Mouse (Mus musculus) limb, embryonic 13.5 days (tissue): Measurements from ENCODE around the gene Ccdc86. TPM values are rescaled to one million over a fixed set of nuclear protein-coding genes. Genes with fewer than 3 reads are reported as not detected.

Experiments
- ATAC-seq: fragments of 200-750 bp; cut with Nextera tagmentation; 2 replicates; pipeline ENCODE4 v1.8.0; 2017; ENCODE audit warnings: low read depth, moderate number of reproducible peaks, moderate TSS enrichment; ENCODE audit not compliant: low FRiP score
- H3K27ac ChIP-seq: fragments of 300-500 bp; sonication (generic); 2 replicates; pipeline ENCODE4 v1.5.1; 2015; ENCODE audit warnings: inconsistent platforms, mild to moderate bottlenecking, moderate library complexity
- H3K27me3 ChIP-seq: fragments of 300-500 bp; sonication (generic); 2 replicates; pipeline ENCODE4 v1.6.1; 2015; ENCODE audit warnings: mild to moderate bottlenecking, inconsistent platforms
- H3K36me3 ChIP-seq: fragments of 300-500 bp; sonication (generic); 2 replicates; pipeline ENCODE4 v1.6.1; 2015; ENCODE audit warnings: inconsistent platforms, mild to moderate bottlenecking, moderate library complexity
- H3K4me1 ChIP-seq: fragments of 300-500 bp; sonication (generic); 2 replicates; pipeline ENCODE4 v1.6.1; 2015; ENCODE audit warnings: inconsistent platforms
- H3K4me2 ChIP-seq: fragments of 300-500 bp; sonication (generic); replicated peaks from 2 replicates; pipeline ENCODE4 v1.6.1; 2015; ENCODE audit warnings: inconsistent platforms, mild to moderate bottlenecking, moderate library complexity
- H3K4me3 ChIP-seq: fragments of 300-500 bp; sonication (generic); 2 replicates; pipeline ENCODE4 v1.5.1; 2015; ENCODE audit warnings: moderate library complexity, mild to moderate bottlenecking, inconsistent platforms
- H3K9ac ChIP-seq: fragments of 300-500 bp; sonication (generic); 2 replicates; pipeline ENCODE4 v1.6.1; 2015; ENCODE audit warnings: mild to moderate bottlenecking, inconsistent platforms
- H3K9me3 ChIP-seq: fragments of 300-500 bp; sonication (generic); 2 replicates; pipeline ENCODE4 v1.6.1; 2016; ENCODE audit warnings: inconsistent platforms
- WGBS: fragments of 180-500 bp; shearing (Covaris S2); methylation state at CpG from one replicate; pipeline ENCODE4 v1.1.7; 2015; 5-methylcytosine and 5-hydroxymethylcytosine counted together
- polyA plus RNA-seq: library from polyadenylated mRNA; unstranded; fragments of >200 nt; fragmentation: Nextera tagmentation; extraction: Ambion mirVana; gene quantifications from 2 replicates; pipeline ENCODE4 v1.2.1, GENCODE M21; 2015

Ccdc86 gene
- polyA plus RNA-seq, 1 experiment from 2014 or later = 30.4 TPM

DNA sequence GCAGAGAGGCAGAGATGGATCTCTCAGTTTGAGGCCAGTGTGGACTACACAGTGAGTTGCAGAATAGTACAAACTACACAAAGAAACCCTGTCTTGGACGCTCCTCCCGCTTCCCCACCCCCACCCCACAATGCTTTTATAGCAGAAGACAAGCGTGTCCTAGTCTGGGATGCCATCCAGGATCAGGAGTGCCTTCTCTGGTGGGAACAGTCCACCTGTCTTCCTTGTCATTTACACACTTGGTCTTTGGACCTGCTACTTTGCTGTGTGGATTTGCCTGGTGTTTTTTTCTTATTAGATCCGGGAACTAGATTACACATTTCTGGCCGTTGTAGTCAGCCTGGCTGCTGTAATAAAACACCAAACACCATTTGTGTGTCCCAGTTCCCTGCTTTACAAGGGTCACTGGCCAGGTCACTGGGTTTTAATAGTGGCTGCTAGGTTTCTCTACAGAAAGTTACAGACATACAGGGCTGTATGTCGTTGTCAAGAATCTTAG is 22.9 kb downstream of the Ccdc86 start:
- WGBS = 22% methylated on average over 6 of the region's 6 CpGs
- Histone ChIP-seq H3K9me3 (no peaks in the 10 kb centered on the region), H3K4me1 (peaks cover 15% of the 10 kb centered on the region), H3K27ac (peak overlapping the region; percentile 48; the same call in 1 of the 2 replicates), H3K27me3 (no peaks in the 10 kb centered on the region), H3K4me3 (no peak overlapping the region), H3K36me3 (no peaks in the 10 kb centered on the region), H3K9ac (no peak overlapping the region), H3K4me2 (no peak overlapping the region)
- peak; percentile 33; the same call in 1 of the 2 replicates for ATAC-seq

GRCm38 (mm10) chr19:10924220-10924619 is 24.8 kb downstream of the Ccdc86 start:
- WGBS = 42% methylated on average over 4 of the region's 4 CpGs
- no peak for ATAC-seq
- no peak overlapping the region for H3K4me2 ChIP-seq
- H3K4me1 ChIP-seq = peaks cover 15% of the 10 kb centered on the region
- no peaks in the 10 kb centered on the region for H3K9me3 ChIP-seq
- no peak overlapping the region for H3K4me3 ChIP-seq
- H3K9ac ChIP-seq = no peak overlapping the region
- H3K36me3 ChIP-seq = no peaks in the 10 kb centered on the region
- H3K27ac ChIP-seq = no peak overlapping the region
- H3K27me3 ChIP-seq = no peaks in the 10 kb centered on the region

DNA sequence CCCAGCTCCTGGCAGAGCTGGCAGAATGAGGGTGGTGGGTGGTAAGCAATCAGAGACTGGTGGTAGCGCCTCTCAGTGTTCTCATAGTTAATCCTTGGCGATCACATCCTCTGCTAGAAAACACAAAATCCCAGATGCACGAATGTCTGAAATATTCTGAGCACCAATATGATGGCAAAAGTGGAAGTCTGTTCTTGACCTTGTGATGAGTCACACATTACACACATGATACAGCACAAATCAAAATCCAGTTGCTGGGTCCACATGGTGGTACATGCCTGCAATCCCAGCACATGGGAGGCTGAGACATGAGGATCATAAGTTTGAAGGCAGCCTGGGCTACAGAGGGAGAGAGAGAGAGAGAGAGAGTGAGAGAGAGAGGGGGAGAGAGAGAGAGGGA is 28.0 kb downstream of the Ccdc86 start:
- ATAC-seq = no peak

DNA sequence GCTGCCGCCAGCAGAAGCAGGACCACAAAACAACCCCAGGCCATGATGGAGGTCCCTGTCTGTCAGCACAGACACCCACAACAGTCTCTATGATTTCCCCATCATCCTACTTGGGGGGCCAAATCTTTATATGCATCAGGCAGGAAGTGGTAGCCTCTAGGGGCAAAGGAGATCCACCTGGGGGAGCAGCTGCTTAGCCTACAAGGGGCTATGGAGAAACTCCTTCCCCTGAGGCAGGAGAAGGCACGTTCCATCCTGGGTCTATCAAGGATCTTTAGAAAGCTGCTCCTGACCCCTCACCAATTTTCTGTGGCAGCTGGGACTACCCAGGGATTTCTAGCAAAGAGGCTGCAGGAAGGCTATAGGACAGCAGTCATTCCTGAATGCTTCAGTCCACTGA is 28.5 kb downstream of the Ccdc86 start, which contains the start of gene Zp1:
Gene Zp1, minus strand, starts transcription at position 101 of the 400 bp plus-strand sequence.
- no peak within 1 kb of the TSS for H3K27ac ChIP-seq
- H3K4me3 ChIP-seq = no peak within 1 kb of the TSS
- no peak within 1 kb of the TSS for H3K9ac ChIP-seq
- H3K4me1 ChIP-seq = 0 out of 2 replicates have a peak, but pooled peaks cover under 1% of the 10 kb centered on the region
- no peak for ATAC-seq
- 59% methylated on average over 2 of the region's 2 CpGs for WGBS
- no peaks in the 10 kb centered on the region for H3K36me3 ChIP-seq
- no peak within 1 kb of the TSS for H3K4me2 ChIP-seq
- H3K9me3 ChIP-seq = no peaks in the 10 kb centered on the region
- H3K27me3 ChIP-seq = 0 out of 2 replicates have a peak, but pooled peaks cover 4% of the 10 kb centered on the region

More for the DNA sequence above, 28.0 kb downstream of the Ccdc86 start:
- Histone ChIP-seq H3K27ac (no peak overlapping the region), H3K4me2 (no peak overlapping the region), H3K9me3 (no peaks in the 10 kb centered on the region), H3K4me3 (no peak overlapping the region), H3K36me3 (no peaks in the 10 kb centered on the region), H3K27me3 (no peaks in the 10 kb centered on the region), H3K9ac (no peak overlapping the region), H3K4me1 (peaks cover 5% of the 10 kb centered on the region)
- 78% methylated on average over 3 of the region's 3 CpGs for WGBS

GRCm38 (mm10) chr19:10918321-10918991 is 30.6 kb downstream of the Ccdc86 start:
- 85% methylated on average over 10 of the region's 10 CpGs for WGBS
- Histone ChIP-seq H3K36me3 (no peaks in the 10 kb centered on the region), H3K4me2 (no peak overlapping the region), H3K27me3 (0 out of 2 replicates have a peak, but pooled peaks cover 5% of the 10 kb centered on the region), H3K4me3 (no peak overlapping the region), H3K27ac (no peak overlapping the region), H3K9me3 (no peaks in the 10 kb centered on the region), H3K9ac (no peak overlapping the region), H3K4me1 (no peaks in the 10 kb centered on the region)
- no peak for ATAC-seq

DNA sequence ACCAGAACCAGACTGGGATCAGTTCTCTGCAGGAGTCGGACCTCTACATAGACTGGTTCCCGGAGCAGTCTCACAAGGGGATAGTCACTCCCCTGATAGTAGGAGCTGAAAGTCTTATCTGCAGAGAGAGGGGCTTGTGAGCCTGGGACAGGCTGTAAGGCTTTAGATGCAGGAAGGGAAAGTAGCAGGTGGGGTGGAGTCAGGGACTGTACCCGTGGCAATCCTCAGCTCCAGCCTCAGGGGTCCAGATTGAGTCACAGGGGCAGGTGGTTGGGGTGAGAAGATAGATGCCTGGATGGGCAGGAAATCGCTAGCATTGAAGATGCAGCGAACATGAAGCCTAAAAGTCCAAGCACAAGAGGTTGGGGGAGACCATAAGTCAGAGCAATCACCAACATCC is 32.6 kb downstream of the Ccdc86 start:
- H3K4me3 ChIP-seq = no peak overlapping the region
- H3K27me3 ChIP-seq = 0 out of 2 replicates have a peak, but pooled peaks cover 5% of the 10 kb centered on the region
- 59% methylated on average over 5 of the region's 5 CpGs for WGBS
- no peaks in the 10 kb centered on the region for H3K9me3 ChIP-seq
- H3K36me3 ChIP-seq = no peaks in the 10 kb centered on the region
- H3K9ac ChIP-seq = no peak overlapping the region; the same call in 1 of the 2 replicates
- H3K4me1 ChIP-seq = no peaks in the 10 kb centered on the region
- no peak overlapping the region for H3K27ac ChIP-seq
- H3K4me2 ChIP-seq = no peak overlapping the region
- no peak for ATAC-seq

- H3K4me3 ChIP-seq = no peak overlapping the region
- H3K9ac ChIP-seq = no peak overlapping the region
- H3K27ac ChIP-seq = no peak overlapping the region
- H3K9me3 ChIP-seq = no peaks in the 10 kb centered on the region
- peaks cover 4% of the 10 kb centered on the region; the same call in 1 of the 2 replicates for H3K4me1 ChIP-seq
- H3K4me2 ChIP-seq = no peak overlapping the region
- 75% methylated on average over 2 of the region's 2 CpGs for WGBS
- H3K36me3 ChIP-seq = no peaks in the 10 kb centered on the region
- 0 out of 2 replicates have a peak, but pooled peaks cover 5% of the 10 kb centered on the region for H3K27me3 ChIP-seq
- ATAC-seq = no peak
Measured at GRCm38 (mm10) chr19:10914870-10915269, 34.2 kb downstream of the Ccdc86 start.

DNA sequence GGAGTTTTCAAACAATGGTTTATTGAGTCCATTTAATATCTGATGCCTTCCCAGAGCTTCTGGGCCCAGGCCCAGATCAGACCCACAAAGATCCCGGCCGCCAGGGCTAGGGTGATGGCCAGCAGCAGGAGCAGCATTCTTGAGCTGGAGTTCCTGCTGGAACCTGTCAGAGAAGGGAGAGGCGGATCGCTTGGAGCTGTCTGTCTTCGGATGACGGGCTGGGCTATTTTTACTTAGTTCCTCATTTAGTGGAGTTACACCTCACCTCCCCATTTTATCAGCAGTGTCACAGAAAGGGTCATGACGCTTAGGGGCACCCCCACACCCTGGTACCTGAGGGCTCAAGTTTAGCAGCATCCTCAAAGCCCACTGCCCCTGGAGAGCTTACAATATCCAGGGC is 34.8 kb downstream of the Ccdc86 start:
- Histone ChIP-seq H3K9me3 (no peaks in the 10 kb centered on the region), H3K4me2 (no peak overlapping the region), H3K36me3 (no peaks in the 10 kb centered on the region), H3K4me3 (no peak overlapping the region), H3K4me1 (peaks cover 8% of the 10 kb centered on the region; the same call in 1 of the 2 replicates), H3K27ac (no peak overlapping the region), H3K9ac (no peak overlapping the region), H3K27me3 (0 out of 2 replicates have a peak, but pooled peaks cover 5% of the 10 kb centered on the region)
- whole genome bisulfite sequencing = 62% methylated on average over 7 of the region's 7 CpGs
- ATAC-seq = no peak

DNA sequence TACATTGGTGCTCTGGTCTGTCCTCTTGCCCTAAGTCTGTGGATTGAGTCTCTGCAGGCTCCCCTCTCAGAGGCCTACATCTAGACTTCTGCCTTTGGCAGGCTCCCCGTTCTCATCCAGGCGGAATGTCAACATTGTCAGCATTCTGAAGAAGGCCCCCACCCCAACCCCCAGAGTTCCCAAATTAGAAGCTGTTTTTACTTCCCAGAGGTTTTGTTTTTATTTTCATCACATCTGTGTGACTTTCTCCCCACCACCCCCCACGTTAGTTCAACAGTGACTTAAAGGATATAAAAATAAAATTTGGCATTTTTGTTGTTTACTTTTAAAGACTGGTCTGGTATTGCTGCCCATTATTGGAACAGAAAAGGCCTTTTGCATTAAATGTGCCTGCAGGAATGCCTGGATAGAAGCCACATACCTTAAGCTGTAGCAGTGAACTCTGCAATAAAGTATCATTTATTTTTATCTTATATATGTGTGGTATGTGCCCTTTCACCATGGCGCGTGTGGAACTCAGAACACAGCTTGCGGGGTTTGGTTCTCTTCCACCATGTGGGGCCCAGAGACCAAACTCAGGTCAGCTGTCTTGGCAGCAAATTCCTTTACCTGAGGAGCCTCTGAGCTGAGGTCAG is 39.9 kb downstream of the Ccdc86 start:
- ATAC-seq = peak; percentile 82
- Histone ChIP-seq H3K27ac (peak overlapping the region; percentile 83), H3K4me2 (0 out of 2 replicates have a peak overlapping the region, but pooled peaks have one; percentile 7), H3K27me3 (no peaks in the 10 kb centered on the region), H3K4me1 (peaks cover 26% of the 10 kb centered on the region), H3K9ac (0 out of 2 replicates have a peak overlapping the region, but pooled peaks have one; percentile 19), H3K4me3 (no peak overlapping the region), H3K36me3 (peaks cover 41% of the 10 kb centered on the region), H3K9me3 (no peaks in the 10 kb centered on the region)
- WGBS = 62% methylated on average over 6 of the region's 6 CpGs

DNA sequence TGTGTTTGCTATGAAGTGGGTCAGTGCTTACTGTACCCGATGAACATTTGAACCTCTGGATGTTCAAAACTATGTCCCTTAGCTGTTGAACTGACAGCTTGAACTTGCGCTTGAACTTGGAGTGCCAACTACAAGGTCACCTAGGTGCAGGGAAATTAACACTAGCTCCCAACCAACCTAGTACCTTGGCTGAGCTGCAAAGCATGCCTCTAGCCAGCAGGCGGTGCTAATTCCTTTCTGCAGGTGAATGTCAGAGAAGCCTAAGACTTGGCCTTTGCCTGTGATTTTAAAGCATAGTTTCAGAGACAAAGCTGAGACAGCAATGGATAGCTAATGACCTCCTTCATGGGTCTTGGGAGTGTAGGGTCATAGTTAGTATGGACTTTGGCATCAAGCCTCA is 41.2 kb downstream of the Ccdc86 start:
- Histone ChIP-seq H3K4me3 (no peak overlapping the region), H3K9me3 (no peaks in the 10 kb centered on the region), H3K27me3 (no peaks in the 10 kb centered on the region), H3K36me3 (peaks cover 54% of the 10 kb centered on the region), H3K4me2 (no peak overlapping the region), H3K9ac (no peak overlapping the region), H3K4me1 (peaks cover 26% of the 10 kb centered on the region), H3K27ac (no peak overlapping the region)
- WGBS = 61% methylated on average over 3 of the region's 3 CpGs
- ATAC-seq = no peak

DNA sequence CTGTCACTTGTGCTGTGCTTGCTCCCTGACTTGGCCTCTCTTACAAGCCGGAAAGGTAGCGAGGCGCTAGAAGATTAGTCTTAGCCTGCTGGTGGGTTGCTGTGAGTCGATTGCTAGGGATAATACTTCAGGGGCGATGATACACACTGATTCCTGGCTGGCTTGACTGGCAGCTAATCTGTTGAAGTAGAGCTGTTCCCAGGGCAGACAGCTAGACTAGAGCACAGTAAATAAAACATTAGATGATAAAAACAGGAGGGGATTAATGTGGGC is 43.4 kb downstream of the Ccdc86 start:
- H3K9ac ChIP-seq = no peak overlapping the region
- H3K9me3 ChIP-seq = no peaks in the 10 kb centered on the region
- H3K36me3 ChIP-seq = peaks cover 76% of the 10 kb centered on the region
- peaks cover 26% of the 10 kb centered on the region for H3K4me1 ChIP-seq
- H3K27me3 ChIP-seq = no peaks in the 10 kb centered on the region
- no peak overlapping the region for H3K4me3 ChIP-seq
- H3K4me2 ChIP-seq = 0 out of 2 replicates have a peak overlapping the region, but pooled peaks have one; percentile 1
- peak overlapping the region; percentile 70; the same call in 1 of the 2 replicates for H3K27ac ChIP-seq
- WGBS = 72% methylated on average over 5 of the region's 5 CpGs
- no peak for ATAC-seq
